Mouse (Mus musculus): ENCODE measurements around the gene Klhl20.
"Not testable (repeated sequence)": the region's sequence is repeated elsewhere in the genome, so short reads cannot be mapped to it uniquely, and the experiment has no call there.

Gene Klhl20

GRCm38 (mm10) chr1:161130726-161131664 is at the start of gene Klhl20:
Gene Klhl20 (minus strand): TSS chr1:161131511.
- DNase-seq, result peak; percentile 95

- peak; percentile 50 to 71 for DNase-seq
These were observed 49.4 kb upstream of the Klhl20 start for GRCm38 (mm10) chr1:161180674-161181073.

- peak; percentile 76 to 82 for DNase-seq
These were observed 39.3 kb upstream of the Klhl20 start for GRCm38 (mm10) chr1:161170651-161171050.

- DNase-seq, result no peak
These were observed 29.0 kb upstream of the Klhl20 start for GRCm38 (mm10) chr1:161160266-161160665.

- DNase-seq, result no peak
These were observed 27.9 kb upstream of the Klhl20 start, which contains the start of gene Tex50 for GRCm38 (mm10) chr1:161159214-161159613. Gene Tex50 (minus strand): TSS chr1:161159314.

GRCm38 (mm10) chr1:161156546-161156945 is 25.2 kb upstream of the Klhl20 start:
- no peak for DNase-seq

- DNase-seq, result no peak
These were observed 19.8 kb upstream of the Klhl20 start for GRCm38 (mm10) chr1:161151098-161151497.

- DNase-seq, result no peak
These were observed 16.6 kb upstream of the Klhl20 start for GRCm38 (mm10) chr1:161147888-161148287.

GRCm38 (mm10) chr1:161145611-161146010 is 14.3 kb upstream of the Klhl20 start:
- DNase-seq, result not testable (repeated sequence)

GRCm38 (mm10) chr1:161143216-161143615 is 11.9 kb upstream of the Klhl20 start:
- DNase-seq, result no peak

GRCm38 (mm10) chr1:161142531-161143159 is 11.3 kb upstream of the Klhl20 start, which contains the start of gene Ankrd45:
Gene Ankrd45 (plus strand): TSS chr1:161142691.
- DNase-seq, result peak; percentile 61 to 73

GRCm38 (mm10) chr1:161140026-161140762 is 8.9 kb upstream of the Klhl20 start:
- no peak for DNase-seq

- no peak for DNase-seq
These were observed 8.2 kb upstream of the Klhl20 start for GRCm38 (mm10) chr1:161139496-161139895.

- DNase-seq, result peak in 1 of 2 experiments; percentile 8
These were observed 4.8 kb downstream of the Klhl20 start for GRCm38 (mm10) chr1:161126461-161126860.

GRCm38 (mm10) chr1:161122661-161123418 is 8.5 kb downstream of the Klhl20 start:
- DNase-seq, result no peak

GRCm38 (mm10) chr1:161114591-161114990 is 16.7 kb downstream of the Klhl20 start:
- no peak for DNase-seq

GRCm38 (mm10) chr1:161109216-161109615 is 22.1 kb downstream of the Klhl20 start:
- DNase-seq, result no peak

GRCm38 (mm10) chr1:161103842-161104241 is 27.5 kb downstream of the Klhl20 start:
- DNase-seq, result no peak

- no peak for DNase-seq
These were observed 31.4 kb downstream of the Klhl20 start for GRCm38 (mm10) chr1:161099721-161100405.

- DNase-seq, result no peak
These were observed 54.1 kb downstream of the Klhl20 start for GRCm38 (mm10) chr1:161077243-161077642.

- no peak for DNase-seq
These were observed 55.1 kb downstream of the Klhl20 start for GRCm38 (mm10) chr1:161076238-161076637.

GRCm38 (mm10) chr1:161071272-161071620 is 60.1 kb downstream of the Klhl20 start:
- no peak for DNase-seq

Data from cerebellum, postnatal 25 days (tissue).